Mouse (Mus musculus) inflammation-experienced regulatory T-cells, adult 6 months (primary cell): ENCODE measurements around the gene Gpc4. TPM values are rescaled to one million over a fixed set of nuclear protein-coding genes. Genes with fewer than 3 reads are reported as not detected.

Experiments used
- ATAC-seq: one replicate; pipeline ENCODE4 v1.8.0; 2017
- polyA plus RNA-seq, 3 experiments: library from polyadenylated mRNA; unstranded; fragments of 100-300 nt; shearing (Covaris generic); gene quantifications; one replicate each; pipeline ENCODE4 v1.2.1; 2017

Gene Gpc4
- not detected for polyA plus RNA-seq

GRCm38 (mm10) chrX:52164738-52165554, at the start of gene Gpc4:
Gene Gpc4, minus strand, starts transcription at chrX:52165252.
- no peak for ATAC-seq

- ATAC-seq = no peak
Measured at GRCm38 (mm10) chrX:52212846-52213245, 47.8 kb upstream of the Gpc4 start.

GRCm38 (mm10) chrX:52199836-52200235, 34.8 kb upstream of the Gpc4 start:
- no peak for ATAC-seq

- ATAC-seq = no peak
Measured at GRCm38 (mm10) chrX:52193311-52193968, 28.4 kb upstream of the Gpc4 start.

- no peak for ATAC-seq
Measured at GRCm38 (mm10) chrX:52189094-52189493, 24.0 kb upstream of the Gpc4 start.

- no peak for ATAC-seq
Measured at GRCm38 (mm10) chrX:52183551-52184442, 18.7 kb upstream of the Gpc4 start.

- ATAC-seq = no peak
Measured at GRCm38 (mm10) chrX:52181401-52181800, 16.3 kb upstream of the Gpc4 start.

- ATAC-seq = no peak
Measured at GRCm38 (mm10) chrX:52177067-52177466, 12.0 kb upstream of the Gpc4 start.

GRCm38 (mm10) chrX:52167519-52168244, 2.6 kb upstream of the Gpc4 start:
- ATAC-seq = no peak

GRCm38 (mm10) chrX:52165555-52165938, 495 bp upstream of the Gpc4 start:
- no peak for ATAC-seq

GRCm38 (mm10) chrX:52164134-52164737, 816 bp downstream of the Gpc4 start:
- ATAC-seq = no peak

GRCm38 (mm10) chrX:52163418-52164133, 1.5 kb downstream of the Gpc4 start:
- ATAC-seq = no peak

GRCm38 (mm10) chrX:52162756-52163155, 2.3 kb downstream of the Gpc4 start:
- no peak for ATAC-seq

GRCm38 (mm10) chrX:52162206-52162605, 2.8 kb downstream of the Gpc4 start:
- no peak for ATAC-seq

- ATAC-seq = no peak
Measured at GRCm38 (mm10) chrX:52159621-52160020, 5.4 kb downstream of the Gpc4 start.

GRCm38 (mm10) chrX:52155408-52155953, 9.6 kb downstream of the Gpc4 start:
- no peak for ATAC-seq

GRCm38 (mm10) chrX:52154821-52155220, 10.2 kb downstream of the Gpc4 start:
- no peak for ATAC-seq

GRCm38 (mm10) chrX:52153451-52153850, 11.6 kb downstream of the Gpc4 start:
- ATAC-seq = no peak

- ATAC-seq = no peak
Measured at GRCm38 (mm10) chrX:52152961-52153360, 12.1 kb downstream of the Gpc4 start.

GRCm38 (mm10) chrX:52151555-52151954, 13.5 kb downstream of the Gpc4 start:
- no peak for ATAC-seq

- ATAC-seq = no peak
Measured at GRCm38 (mm10) chrX:52151100-52151499, 14.0 kb downstream of the Gpc4 start.
